Mouse (Mus musculus): ENCODE measurements around the gene Hoxa10. TPM values are rescaled to one million over a fixed set of nuclear protein-coding genes. Genes with fewer than 3 reads are reported as not detected.

The Hoxa10 gene
- polyA plus RNA-seq, 1 experiment: 0.54 TPM

DNA sequence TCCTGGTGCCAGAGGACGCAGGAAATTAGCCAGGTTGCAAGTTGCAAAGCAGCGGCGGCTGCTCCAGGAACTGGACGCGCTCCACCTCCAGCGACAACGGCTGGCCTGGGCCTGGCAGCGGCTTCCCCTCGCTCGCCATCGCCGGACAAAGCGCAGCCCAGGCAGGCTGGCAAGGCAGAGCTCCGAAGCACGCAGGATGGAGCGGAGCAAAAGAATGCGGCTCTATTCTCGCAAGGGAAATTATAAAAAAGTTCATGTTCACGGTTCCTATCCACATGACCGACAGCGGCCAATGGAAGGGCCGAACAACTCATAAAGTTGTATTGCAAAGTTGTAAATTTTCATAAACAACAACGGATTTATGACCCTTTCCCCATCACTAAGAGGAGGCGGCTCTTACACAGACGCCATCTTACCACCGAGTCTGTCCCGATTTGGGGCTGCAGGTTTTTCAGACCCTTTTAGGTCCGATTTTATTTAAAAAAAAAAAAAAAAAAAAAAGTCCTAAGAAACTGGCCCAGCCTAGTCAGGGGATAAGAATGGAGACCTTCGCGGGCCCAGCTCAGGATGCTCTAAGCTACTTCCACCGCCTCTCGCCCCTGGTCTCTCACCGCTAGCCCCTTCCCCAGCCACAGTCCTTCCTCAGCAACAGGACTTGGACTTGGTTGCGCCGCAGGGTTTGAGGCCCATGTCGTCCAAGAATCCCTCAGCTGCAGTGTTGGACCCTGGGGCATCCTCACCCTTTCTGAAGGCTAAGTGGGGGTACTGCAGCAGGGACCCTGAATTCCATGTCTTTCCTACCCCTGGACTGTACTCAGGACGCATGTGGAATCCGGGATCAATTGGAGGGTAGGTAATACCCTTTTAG lies 27.3 kb downstream of the Hoxa10 start, which contains the start of the genes Hoxa3 and Gm28308:
Gene Hoxa3 (minus strand): TSS at position 218 of the 868 bp plus-strand sequence.
Gene Gm28308 (minus strand): TSS at position 221 of the 868 bp plus-strand sequence.
- peaks cover 4% of the 10 kb centered on the region for H3K4me1 ChIP-seq (ENCODE audit: control insufficient read depth, insufficient read depth, low read length)
- peak within 1 kb of the TSS; percentile 55 for H3K4me3 ChIP-seq (ENCODE audit: insufficient read depth, low read length)
- TF ChIP-seq CTCF (IDR thresholded peaks at IDR 0.05; ENCODE audit: low read depth, low read length) (no peak), POLR2A (IDR thresholded peaks at IDR 0.05; ENCODE audit: borderline replicate concordance, low read depth, low read length) (no peak)
- H3K27ac ChIP-seq (ENCODE audit: insufficient read depth, low read depth, low read length): no peak within 1 kb of the TSS

DNA sequence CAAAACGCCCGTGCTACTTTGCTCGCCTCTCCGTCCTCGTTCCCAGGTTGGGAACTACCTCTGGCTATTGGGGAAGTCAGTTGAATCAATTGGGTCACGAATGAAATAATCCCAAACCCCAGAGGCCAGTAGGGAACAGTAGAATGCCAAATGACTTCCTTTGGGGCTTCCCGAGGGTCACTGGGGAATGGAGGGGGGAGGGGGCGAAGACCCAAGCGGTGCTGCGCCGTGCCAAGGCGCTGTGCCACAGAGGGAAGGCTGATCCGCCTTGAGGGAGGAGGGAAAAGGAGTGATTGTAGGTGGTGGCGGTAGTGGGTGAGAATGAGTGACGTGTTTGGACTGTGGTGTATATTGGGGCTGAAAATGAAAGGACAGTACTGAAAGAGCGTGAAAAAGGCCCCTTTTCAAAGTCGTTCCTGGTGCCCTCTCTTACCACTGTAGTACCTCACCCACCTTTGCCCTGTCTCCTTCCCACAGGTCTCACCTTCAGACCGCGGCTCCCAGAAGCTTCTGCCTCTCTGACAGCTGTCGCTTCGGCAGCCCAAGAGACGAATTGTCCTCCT lies 28.0 kb downstream of the Hoxa10 start:
- Histone ChIP-seq H3K4me3 (ENCODE audit: insufficient read depth, low read length) (peak overlapping the region; percentile 55), H3K27ac (ENCODE audit: insufficient read depth, low read depth, low read length) (no peak overlapping the region), H3K4me1 (ENCODE audit: control insufficient read depth, insufficient read depth, low read length) (peaks cover 4% of the 10 kb centered on the region)
- TF ChIP-seq CTCF (IDR thresholded peaks at IDR 0.05; ENCODE audit: low read depth, low read length) (no peak), POLR2A (IDR thresholded peaks at IDR 0.05; ENCODE audit: borderline replicate concordance, low read depth, low read length) (no peak)

DNA sequence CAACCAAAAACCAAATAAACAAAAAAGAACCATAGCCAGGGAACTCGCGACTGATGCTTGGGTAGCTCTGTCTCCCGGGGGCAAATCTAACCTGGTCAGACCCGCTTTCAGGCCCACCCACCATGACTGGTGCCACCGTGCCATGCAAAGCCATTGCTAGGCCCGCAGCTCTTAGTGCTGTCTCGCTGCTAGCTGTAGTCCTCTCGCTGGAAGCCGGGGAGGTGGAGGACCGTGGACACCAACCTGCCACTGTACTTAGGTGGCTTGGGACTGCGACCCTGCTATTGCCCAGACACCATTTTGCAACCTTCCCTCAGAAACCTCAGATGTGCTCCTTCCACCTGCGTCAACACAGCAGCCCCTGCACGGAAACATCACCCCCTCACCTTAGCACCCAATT lies 28.7 kb downstream of the Hoxa10 start:
- H3K4me3 ChIP-seq (ENCODE audit: insufficient read depth, low read length): peak overlapping the region; percentile 55
- H3K27ac ChIP-seq (ENCODE audit: insufficient read depth, low read depth, low read length): no peak overlapping the region
- peaks cover 4% of the 10 kb centered on the region for H3K4me1 ChIP-seq (ENCODE audit: control insufficient read depth, insufficient read depth, low read length)
- TF ChIP-seq CTCF (IDR thresholded peaks at IDR 0.05; ENCODE audit: low read depth, low read length) (no peak), POLR2A (IDR thresholded peaks at IDR 0.05; ENCODE audit: borderline replicate concordance, low read depth, low read length) (no peak)

DNA sequence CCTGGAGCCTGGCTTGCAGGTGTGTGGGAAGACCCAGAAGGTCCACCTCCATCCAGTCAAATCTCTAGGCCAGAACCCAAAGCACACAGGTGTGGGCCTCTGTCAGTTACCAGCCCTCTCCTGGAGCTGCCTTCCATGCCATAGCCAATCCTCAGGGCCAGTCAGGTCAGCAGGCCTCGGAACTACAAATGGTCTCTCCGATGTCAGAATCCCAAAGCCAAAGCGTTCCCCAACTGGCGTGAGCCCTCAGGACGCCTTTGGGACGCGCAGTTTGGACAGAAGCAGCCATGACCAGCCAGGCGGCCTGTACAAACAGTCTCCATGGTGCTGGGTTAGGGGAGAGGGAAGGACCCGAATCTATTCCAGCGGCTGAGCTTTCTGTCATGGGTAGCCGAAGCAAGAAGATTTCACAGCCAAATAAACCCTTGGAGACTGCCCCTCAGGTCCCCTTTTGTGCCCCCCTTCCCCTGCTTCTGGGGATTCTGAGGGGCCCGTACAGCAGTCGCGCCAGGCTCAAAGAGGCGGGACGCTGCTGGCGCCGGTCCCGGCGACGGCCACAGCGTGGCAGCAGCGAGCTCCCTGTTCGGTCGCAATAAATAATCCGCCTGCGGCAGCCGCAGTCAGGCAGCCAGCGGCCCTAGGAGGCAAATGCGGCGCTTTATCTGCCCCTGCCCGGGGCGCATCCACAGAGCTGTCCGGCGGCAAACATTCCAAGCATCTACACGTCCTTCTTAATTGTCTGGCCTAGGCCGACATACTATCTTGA lies 29.3 kb downstream of the Hoxa10 start:
- Histone ChIP-seq H3K4me3 (ENCODE audit: insufficient read depth, low read length) (peak overlapping the region; percentile 55), H3K27ac (ENCODE audit: insufficient read depth, low read depth, low read length) (no peak overlapping the region), H3K4me1 (ENCODE audit: control insufficient read depth, insufficient read depth, low read length) (peaks cover 4% of the 10 kb centered on the region)
- TF ChIP-seq CTCF (IDR thresholded peaks at IDR 0.05; ENCODE audit: low read depth, low read length): peak; percentile 10; the same call in 1 of the 2 replicates
- TF ChIP-seq POLR2A (IDR thresholded peaks at IDR 0.05; ENCODE audit: borderline replicate concordance, low read depth, low read length): no peak

GRCm38 (mm10) chr6:52209685-52210046 lies 31.0 kb downstream of the Hoxa10 start:
- Histone ChIP-seq H3K4me3 (ENCODE audit: insufficient read depth, low read length) (no peak overlapping the region), H3K27ac (ENCODE audit: insufficient read depth, low read depth, low read length) (no peak overlapping the region), H3K4me1 (ENCODE audit: control insufficient read depth, insufficient read depth, low read length) (peaks cover 4% of the 10 kb centered on the region)
- TF ChIP-seq CTCF (IDR thresholded peaks at IDR 0.05; ENCODE audit: low read depth, low read length) (no peak), POLR2A (IDR thresholded peaks at IDR 0.05; ENCODE audit: borderline replicate concordance, low read depth, low read length) (no peak)

DNA sequence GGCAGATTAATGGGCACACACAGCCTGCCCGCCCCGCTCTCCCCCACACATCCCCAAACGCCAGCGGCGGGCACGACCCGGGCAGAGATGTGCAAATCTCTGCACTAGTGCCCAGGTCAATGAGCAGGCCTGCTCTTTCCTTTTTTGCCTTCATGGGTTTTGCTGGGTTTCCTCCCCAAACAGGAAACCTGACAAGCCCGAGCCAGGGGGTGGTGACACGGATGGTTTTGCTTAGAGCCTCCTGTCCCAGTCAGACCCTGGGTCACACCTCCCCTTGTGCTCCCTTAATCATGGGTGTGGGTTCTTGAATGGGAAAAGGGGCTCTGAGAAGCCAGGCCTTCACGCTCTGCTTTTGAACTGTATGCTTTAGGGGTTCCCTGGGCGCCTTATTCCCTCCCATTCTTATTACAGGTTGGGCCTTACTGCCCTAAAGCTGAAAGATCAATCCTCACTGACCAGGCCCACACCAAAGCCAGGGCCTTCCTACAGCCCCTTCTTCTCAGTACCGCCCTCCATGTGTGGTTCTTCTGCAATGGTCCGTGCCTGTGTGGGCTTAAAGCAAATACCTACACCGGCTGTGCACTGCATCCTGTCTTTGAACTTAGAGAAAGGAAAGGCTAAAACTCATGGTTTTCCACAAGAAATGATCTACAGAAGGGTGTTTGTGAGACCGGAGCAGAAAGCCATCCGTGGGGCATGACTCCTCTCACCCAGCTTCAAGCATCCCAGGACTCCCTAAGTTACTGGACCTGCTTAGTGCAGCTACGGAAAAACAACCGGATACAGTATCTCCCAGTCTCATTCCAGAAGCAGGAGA lies 31.6 kb downstream of the Hoxa10 start:
- TF ChIP-seq POLR2A (IDR thresholded peaks at IDR 0.05; ENCODE audit: borderline replicate concordance, low read depth, low read length): no peak
- TF ChIP-seq CTCF (IDR thresholded peaks at IDR 0.05; ENCODE audit: low read depth, low read length): no peak
- Histone ChIP-seq H3K4me1 (ENCODE audit: control insufficient read depth, insufficient read depth, low read length) (peaks cover 4% of the 10 kb centered on the region), H3K27ac (ENCODE audit: insufficient read depth, low read depth, low read length) (no peak overlapping the region), H3K4me3 (ENCODE audit: insufficient read depth, low read length) (no peak overlapping the region)

DNA sequence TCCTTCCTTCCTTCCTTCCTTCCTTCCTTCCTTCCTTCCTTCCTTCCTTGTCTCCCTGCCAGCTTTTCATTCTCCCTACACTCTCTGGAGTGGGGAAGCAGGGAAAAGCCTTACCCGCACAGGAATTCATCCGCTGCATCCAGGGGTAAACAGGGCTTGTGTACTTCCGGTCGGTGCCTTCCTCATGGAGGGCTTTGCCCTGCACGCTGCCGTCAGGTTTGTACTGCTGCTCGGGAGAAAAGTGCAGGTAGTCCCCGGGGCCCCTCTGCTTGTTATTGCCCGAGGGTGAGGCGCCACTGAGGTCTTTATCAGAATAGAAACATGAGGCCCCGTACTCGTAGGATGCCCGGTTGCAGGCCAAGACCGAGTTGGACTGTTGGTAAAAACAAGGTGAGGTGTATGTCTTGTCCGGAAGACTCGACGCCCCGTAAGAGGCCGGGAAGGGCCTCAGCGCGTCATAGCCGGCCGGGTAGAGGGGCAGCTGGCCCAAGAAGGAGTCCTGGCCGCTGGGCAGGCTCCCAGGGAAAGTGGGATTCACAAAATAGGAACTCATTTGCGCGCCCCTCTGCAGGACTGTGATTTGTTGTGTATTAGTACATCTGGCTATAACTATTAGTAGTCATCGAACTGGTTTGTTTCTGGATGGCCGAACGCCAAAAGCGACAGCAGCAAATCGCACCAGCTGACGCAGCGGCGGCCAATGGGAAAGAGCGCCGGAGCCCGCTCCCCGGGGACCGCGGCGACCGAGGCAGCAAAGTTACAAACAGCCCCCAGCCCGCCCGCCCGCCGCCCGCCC lies 32.4 kb downstream of the Hoxa10 start, which contains the start of gene Hoxa6:
Gene Hoxa6 (minus strand): TSS at position 651 of the 796 bp plus-strand sequence.
- no peak within 1 kb of the TSS for H3K4me3 ChIP-seq (ENCODE audit: insufficient read depth, low read length)
- H3K27ac ChIP-seq (ENCODE audit: insufficient read depth, low read depth, low read length): no peak within 1 kb of the TSS

DNA sequence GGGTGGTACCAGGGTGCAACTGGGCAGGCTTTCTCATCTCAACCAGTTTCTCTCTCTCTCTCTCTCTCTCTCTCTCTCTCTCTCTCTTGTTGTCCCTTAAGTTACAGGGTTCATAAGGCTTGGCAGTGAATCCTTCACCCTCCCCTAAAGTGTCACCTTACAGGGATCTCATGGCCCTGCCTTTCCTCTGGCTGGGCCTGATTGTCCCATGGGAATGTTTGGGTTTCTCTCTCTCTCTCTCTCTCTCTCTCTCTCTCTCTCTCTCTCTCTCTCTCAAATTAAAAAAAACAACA lies 33.0 kb downstream of the Hoxa10 start:
- H3K4me1 ChIP-seq (ENCODE audit: control insufficient read depth, insufficient read depth, low read length): peaks cover 4% of the 10 kb centered on the region
- no peak overlapping the region for H3K27ac ChIP-seq (ENCODE audit: insufficient read depth, low read depth, low read length)
- TF ChIP-seq CTCF (IDR thresholded peaks at IDR 0.05; ENCODE audit: low read depth, low read length) (no peak), POLR2A (IDR thresholded peaks at IDR 0.05; ENCODE audit: borderline replicate concordance, low read depth, low read length) (no peak)
- no peak overlapping the region for H3K4me3 ChIP-seq (ENCODE audit: insufficient read depth, low read length)

More for the DNA sequence above, 32.4 kb downstream of the Hoxa10 start, which contains the start of gene Hoxa6:
- TF ChIP-seq CTCF (IDR thresholded peaks at IDR 0.05; ENCODE audit: low read depth, low read length) (no peak), POLR2A (IDR thresholded peaks at IDR 0.05; ENCODE audit: borderline replicate concordance, low read depth, low read length) (no peak)
- peaks cover 4% of the 10 kb centered on the region for H3K4me1 ChIP-seq (ENCODE audit: control insufficient read depth, insufficient read depth, low read length)

Measured in bone marrow macrophage, adult 2 months (primary cell).